Mouse (Mus musculus) spleen, adult 2 months (tissue): ENCODE data around the gene Stat6.

Source experiments
- CTCF ChIP-seq: fragments of 200-500 bp; IDR thresholded peaks from 2 replicates; pipeline ENCODE4 v1.5.1; 2011; ENCODE audit warnings: mild to moderate bottlenecking, inconsistent platforms; ENCODE audit not compliant: insufficient read depth, insufficient read length, insufficient replicate concordance; ENCODE audit errors: extremely low read depth
- POLR2A ChIP-seq: fragments of 200-500 bp; IDR thresholded peaks from 2 replicates; pipeline ENCODE4 v1.6.1; 2011; ENCODE audit warnings: low read depth, low read length, inconsistent platforms

DNA sequence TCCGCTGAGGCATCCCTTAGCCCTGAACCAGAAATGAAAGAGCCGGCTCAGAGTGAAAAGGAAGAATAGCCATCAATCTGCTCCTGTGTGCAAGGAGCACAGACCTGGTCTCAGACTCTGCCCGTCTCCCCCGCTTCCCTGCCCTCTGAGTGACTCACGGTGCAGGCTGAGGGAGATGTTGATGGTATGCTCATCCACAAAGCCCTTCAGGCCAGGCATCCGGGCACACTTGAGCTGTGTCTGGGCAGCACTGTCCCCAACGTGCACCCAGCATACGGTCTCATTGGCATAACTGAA is 37.6 kb upstream of the Stat6 start:
- no peak for TF ChIP-seq CTCF
- no peak for TF ChIP-seq POLR2A
